Mouse (Mus musculus): ENCODE measurements at regions not wholly inside any gene's neighbourhood (a gene's known extent, or its start where the extent isn't known, plus 50 kb on each side); places are given as distances from the start of the nearest gene placed in this dataset.

GRCm38 (mm10) chr16:50493662-50494061, 61.5 kb upstream of the Bbx start:
- Histone ChIP-seq H3K4me3 (ENCODE audit: insufficient read depth in 1 of 2, low read depth in 2 of 2, low read length in 2 of 2) (no peak overlapping the region), H3K9ac (replicated peaks) (no peak overlapping the region), H3K27me3 (ENCODE audit: control insufficient read depth, insufficient read depth, low read length) (no peaks in the 10 kb centered on the region), H3K36me3 (replicated peaks; ENCODE audit: control insufficient read depth, insufficient read depth, low read depth) (no peaks in the 10 kb centered on the region), H3K4me2 (ENCODE audit: low read depth) (no peak overlapping the region), H3K9me3 (ENCODE audit: control insufficient read depth, low read length) (no peaks in the 10 kb centered on the region), H3K4me1 (replicated peaks; ENCODE audit: control insufficient read depth in 2 of 2, insufficient read depth in 2 of 2, low read length in 1 of 2) (no peaks in the 10 kb centered on the region; a peak in 1 of 4 replicates), H3K27ac (no peak overlapping the region)
- DNase-seq (ENCODE audit: low read depth in 3 of 3, low spot score in 3 of 3) = no peak
- no peak for ATAC-seq (ENCODE audit: insufficient read depth)
- 67% methylated on average over 2 of the region's 2 CpGs for WGBS (ENCODE audit: insufficient replicate concordance)
- TF ChIP-seq CTCF (IDR thresholded peaks at IDR 0.05; ENCODE audit: low read depth) (no peak), EP300 (IDR thresholded peaks at IDR 0.05; ENCODE audit: low read depth) (no peak)

DNA sequence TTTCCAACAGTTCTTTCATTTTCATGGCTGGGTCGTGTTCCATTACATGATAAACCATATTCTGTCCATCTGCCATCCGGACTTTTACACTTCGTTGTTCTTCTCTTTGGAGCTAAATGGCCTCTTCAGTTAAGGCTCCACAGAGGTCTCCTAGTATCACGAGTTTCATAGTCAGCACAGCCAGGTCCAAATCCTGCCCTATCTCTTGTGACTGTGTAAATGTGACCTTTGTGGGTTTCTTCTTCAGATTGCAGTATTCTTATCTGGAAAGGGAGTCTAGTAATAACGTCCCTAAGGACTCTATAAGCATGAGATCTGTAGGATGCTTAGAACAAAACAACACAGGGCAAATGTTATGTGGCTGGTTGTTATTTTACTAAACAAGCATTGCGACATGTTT, 57.1 kb upstream of the Bbx start:
- Histone ChIP-seq H3K36me3 (replicated peaks; ENCODE audit: control insufficient read depth, insufficient read depth, low read depth) (no peaks in the 10 kb centered on the region), H3K9ac (replicated peaks) (no peak overlapping the region), H3K4me2 (ENCODE audit: low read depth) (no peak overlapping the region), H3K9me3 (ENCODE audit: control insufficient read depth, low read length) (no peaks in the 10 kb centered on the region), H3K27me3 (ENCODE audit: control insufficient read depth, insufficient read depth, low read length) (no peaks in the 10 kb centered on the region), H3K4me3 (ENCODE audit: insufficient read depth in 1 of 2, low read depth in 2 of 2, low read length in 2 of 2) (no peak overlapping the region), H3K27ac (no peak overlapping the region), H3K4me1 (replicated peaks; ENCODE audit: control insufficient read depth in 2 of 2, insufficient read depth in 2 of 2, low read length in 1 of 2) (no peaks in the 10 kb centered on the region; a peak in 1 of 4 replicates)
- ATAC-seq (ENCODE audit: insufficient read depth) (no peak), DNase-seq (ENCODE audit: low read depth in 3 of 3, low spot score in 3 of 3) (no peak)
- WGBS (ENCODE audit: insufficient replicate concordance) = 56% methylated on average over 6 of the region's 6 CpGs
- TF ChIP-seq CTCF (IDR thresholded peaks at IDR 0.05; ENCODE audit: low read depth) = no peak
- no peak for TF ChIP-seq EP300 (IDR thresholded peaks at IDR 0.05; ENCODE audit: low read depth)

DNA sequence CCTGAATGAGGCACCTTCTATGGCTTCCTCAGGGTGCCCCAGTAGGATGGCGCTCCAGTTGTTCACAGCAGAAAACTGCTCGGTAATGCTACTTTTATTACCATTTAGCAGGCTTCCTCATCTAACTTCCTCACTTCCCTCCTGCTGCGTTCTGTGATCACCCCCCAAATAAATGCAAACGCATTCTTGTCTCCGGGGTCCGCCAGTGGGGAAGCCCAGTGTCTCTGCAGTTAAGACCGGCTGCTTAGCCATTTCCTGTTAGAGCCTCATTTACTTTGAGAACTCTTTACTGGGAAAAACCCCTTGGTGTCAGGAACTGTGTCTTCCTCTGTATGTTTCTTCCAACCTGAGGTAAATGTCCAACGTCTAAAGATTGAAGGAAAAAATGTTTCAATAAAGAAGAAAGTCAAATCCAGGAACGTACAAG, 50.2 kb upstream of the Bbx start:
- Histone ChIP-seq H3K9ac (replicated peaks) (no peak overlapping the region), H3K27me3 (ENCODE audit: control insufficient read depth, insufficient read depth, low read length) (no peaks in the 10 kb centered on the region), H3K36me3 (replicated peaks; ENCODE audit: control insufficient read depth, insufficient read depth, low read depth) (no peaks in the 10 kb centered on the region), H3K27ac (no peak overlapping the region), H3K4me2 (ENCODE audit: low read depth) (no peak overlapping the region), H3K4me1 (replicated peaks; ENCODE audit: control insufficient read depth in 2 of 2, insufficient read depth in 2 of 2, low read length in 1 of 2) (no peaks in the 10 kb centered on the region), H3K4me3 (ENCODE audit: insufficient read depth in 1 of 2, low read depth in 2 of 2, low read length in 2 of 2) (no peak overlapping the region), H3K9me3 (ENCODE audit: control insufficient read depth, low read length) (no peaks in the 10 kb centered on the region)
- ATAC-seq (ENCODE audit: insufficient read depth) (no peak), DNase-seq (ENCODE audit: low read depth in 3 of 3, low spot score in 3 of 3) (no peak)
- WGBS (ENCODE audit: insufficient replicate concordance) = 12% methylated on average over 9 of the region's 9 CpGs
- TF ChIP-seq CTCF (IDR thresholded peaks at IDR 0.05; ENCODE audit: low read depth) = no peak
- no peak for TF ChIP-seq EP300 (IDR thresholded peaks at IDR 0.05; ENCODE audit: low read depth)

All from liver, embryonic 14.5 days (tissue).